Mouse (Mus musculus): Measurements from ENCODE around the gene Tns4.

- TF ChIP-seq POLR2A (IDR thresholded peaks at IDR 0.05; ENCODE audit: insufficient read depth, low read length) (no peak), CTCF (IDR thresholded peaks at IDR 0.05; ENCODE audit: low read depth, low read length) (no peak), EP300 (IDR thresholded peaks at IDR 0.05; ENCODE audit: insufficient read depth, low read depth, low read length) (no peak)
Observed at GRCm38 (mm10) chr11:99118420-99118819, 29.3 kb upstream of the Tns4 start.
